Mouse (Mus musculus): Measurements from ENCODE around the gene Kctd21. TPM values are rescaled to one million over a fixed set of nuclear protein-coding genes. Genes with fewer than 3 reads are reported as not detected.

The Kctd21 gene
- polyA plus RNA-seq, 1 experiment from 2014 or later = 4.1 TPM

DNA sequence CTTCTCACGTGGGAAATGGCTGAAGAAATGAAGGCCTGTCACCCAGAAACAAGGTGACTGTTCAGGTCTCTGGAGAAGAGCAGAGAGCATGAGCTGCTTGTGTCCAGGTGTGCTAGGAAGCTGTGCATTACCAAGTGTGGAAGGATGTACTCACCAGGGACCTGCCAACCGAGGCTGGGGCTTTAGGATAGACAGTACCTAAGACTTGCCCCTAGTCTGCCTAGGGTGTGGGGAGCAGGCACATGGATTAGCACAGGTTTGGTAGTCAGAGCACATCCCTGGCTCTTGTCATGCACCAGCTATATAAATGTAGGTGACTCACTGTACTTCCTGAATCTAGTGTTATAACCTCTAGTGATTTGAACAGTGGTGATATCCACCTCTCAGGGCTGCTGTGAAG lies 28.5 kb upstream of the Kctd21 start:
- no peak overlapping the region for H3K27ac ChIP-seq (ENCODE audit: low read length)
- H3K36me3 ChIP-seq (ENCODE audit: control insufficient read depth, insufficient read depth) = peaks cover 35% of the 10 kb centered on the region
- no peaks in the 10 kb centered on the region for H3K9me3 ChIP-seq (replicated peaks; ENCODE audit: control insufficient read depth, low read length)
- no peak overlapping the region for H3K9ac ChIP-seq (ENCODE audit: low read length)
- ATAC-seq (replicated peaks; ENCODE audit: extremely low read depth, insufficient read depth, low FRiP score) = no peak
- H3K27me3 ChIP-seq (ENCODE audit: control insufficient read depth, insufficient read depth, low read length) = no peaks in the 10 kb centered on the region
- H3K4me3 ChIP-seq (ENCODE audit: low read length) = no peak overlapping the region
- whole genome bisulfite sequencing = 73% methylated on average over 2 of the region's 2 CpGs
- H3K4me1 ChIP-seq (ENCODE audit: control insufficient read depth, insufficient read depth, low read length) = no peaks in the 10 kb centered on the region
- H3K4me2 ChIP-seq (ENCODE audit: low read depth, low read length) = no peak overlapping the region

DNA sequence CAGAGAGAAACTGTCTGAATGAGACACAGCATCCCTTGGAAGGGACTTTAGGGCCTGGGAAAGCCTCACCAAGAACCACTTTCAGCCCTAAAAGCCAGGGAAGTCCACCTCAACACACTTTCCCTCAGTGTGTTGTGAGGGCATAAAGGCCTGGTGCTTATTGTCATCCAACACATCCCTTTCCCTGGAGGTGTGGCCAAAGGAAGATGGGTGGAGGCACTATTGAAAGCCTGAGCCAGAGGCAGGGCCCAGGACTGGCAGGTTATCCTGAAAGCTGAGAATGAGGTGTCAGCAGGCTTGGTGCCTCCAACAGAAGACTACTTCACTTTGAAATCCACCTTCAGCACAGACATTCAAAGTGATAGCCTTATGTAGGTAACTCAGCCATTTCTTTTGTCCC lies 27.7 kb upstream of the Kctd21 start:
- Histone ChIP-seq H3K27me3 (ENCODE audit: control insufficient read depth, insufficient read depth, low read length) (no peaks in the 10 kb centered on the region), H3K36me3 (ENCODE audit: control insufficient read depth, insufficient read depth) (peaks cover 43% of the 10 kb centered on the region), H3K9me3 (replicated peaks; ENCODE audit: control insufficient read depth, low read length) (no peaks in the 10 kb centered on the region), H3K4me3 (ENCODE audit: low read length) (no peak overlapping the region), H3K9ac (ENCODE audit: low read length) (no peak overlapping the region), H3K4me1 (ENCODE audit: control insufficient read depth, insufficient read depth, low read length) (no peaks in the 10 kb centered on the region), H3K4me2 (ENCODE audit: low read depth, low read length) (no peak overlapping the region), H3K27ac (ENCODE audit: low read length) (no peak overlapping the region)
- no peak for ATAC-seq (replicated peaks; ENCODE audit: extremely low read depth, insufficient read depth, low FRiP score)

DNA sequence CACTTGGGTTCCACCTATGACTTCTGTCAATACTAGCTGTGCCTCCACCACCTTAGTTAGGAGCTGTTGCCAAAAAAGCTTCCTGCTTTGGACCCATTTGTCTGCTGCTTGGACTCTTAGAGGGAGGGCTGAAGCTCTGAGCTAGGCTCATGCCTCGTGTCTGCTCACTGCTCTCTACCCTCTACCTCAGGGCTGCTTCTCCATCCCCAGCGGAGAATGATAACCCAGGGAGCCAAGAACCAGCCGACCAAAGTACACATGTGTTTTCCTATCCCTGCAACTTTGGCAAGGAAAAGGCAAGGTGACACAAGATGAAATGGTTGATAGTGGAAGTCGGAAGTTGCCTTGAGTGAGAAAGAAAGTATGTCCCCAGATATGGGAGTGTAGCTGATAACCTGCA lies 26.9 kb upstream of the Kctd21 start:
- H3K4me1 ChIP-seq (ENCODE audit: control insufficient read depth, insufficient read depth, low read length) = no peaks in the 10 kb centered on the region
- ATAC-seq (replicated peaks; ENCODE audit: extremely low read depth, insufficient read depth, low FRiP score) = no peak
- no peaks in the 10 kb centered on the region for H3K27me3 ChIP-seq (ENCODE audit: control insufficient read depth, insufficient read depth, low read length)
- no peak overlapping the region for H3K9ac ChIP-seq (ENCODE audit: low read length)
- H3K4me3 ChIP-seq (ENCODE audit: low read length) = no peak overlapping the region
- H3K36me3 ChIP-seq (ENCODE audit: control insufficient read depth, insufficient read depth) = peaks cover 47% of the 10 kb centered on the region
- no peak overlapping the region for H3K27ac ChIP-seq (ENCODE audit: low read length)
- whole genome bisulfite sequencing = 77% methylated on average over 4 of the region's 4 CpGs
- H3K4me2 ChIP-seq (ENCODE audit: low read depth, low read length) = no peak overlapping the region
- no peaks in the 10 kb centered on the region for H3K9me3 ChIP-seq (replicated peaks; ENCODE audit: control insufficient read depth, low read length)

DNA sequence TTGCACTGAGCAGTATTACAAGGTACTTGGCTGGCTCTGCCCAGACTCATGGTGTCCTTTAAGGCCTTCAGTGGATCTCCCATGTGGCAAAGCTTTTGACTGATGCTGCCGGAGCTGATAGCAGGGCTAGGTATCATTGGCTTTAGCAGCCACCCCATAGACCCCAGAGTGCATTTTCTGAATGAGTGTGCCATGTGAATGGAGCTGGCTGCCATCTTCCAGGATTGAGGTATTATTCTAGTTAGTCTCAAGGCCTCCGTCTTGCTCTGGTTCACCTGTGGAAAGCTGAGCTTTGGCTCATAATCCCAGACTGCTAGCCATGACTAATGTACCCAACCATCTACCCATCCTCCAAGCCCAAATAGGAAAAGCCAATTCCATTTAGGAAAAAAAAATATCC lies 25.3 kb upstream of the Kctd21 start:
- WGBS = 90% methylated on average over 2 of the region's 2 CpGs
- Histone ChIP-seq H3K4me3 (ENCODE audit: low read length) (no peak overlapping the region), H3K9ac (ENCODE audit: low read length) (no peak overlapping the region), H3K9me3 (replicated peaks; ENCODE audit: control insufficient read depth, low read length) (no peaks in the 10 kb centered on the region), H3K27ac (ENCODE audit: low read length) (no peak overlapping the region), H3K4me2 (ENCODE audit: low read depth, low read length) (no peak overlapping the region), H3K4me1 (ENCODE audit: control insufficient read depth, insufficient read depth, low read length) (no peaks in the 10 kb centered on the region), H3K27me3 (ENCODE audit: control insufficient read depth, insufficient read depth, low read length) (no peaks in the 10 kb centered on the region), H3K36me3 (ENCODE audit: control insufficient read depth, insufficient read depth) (peaks cover 54% of the 10 kb centered on the region)
- no peak for ATAC-seq (replicated peaks; ENCODE audit: extremely low read depth, insufficient read depth, low FRiP score)

DNA sequence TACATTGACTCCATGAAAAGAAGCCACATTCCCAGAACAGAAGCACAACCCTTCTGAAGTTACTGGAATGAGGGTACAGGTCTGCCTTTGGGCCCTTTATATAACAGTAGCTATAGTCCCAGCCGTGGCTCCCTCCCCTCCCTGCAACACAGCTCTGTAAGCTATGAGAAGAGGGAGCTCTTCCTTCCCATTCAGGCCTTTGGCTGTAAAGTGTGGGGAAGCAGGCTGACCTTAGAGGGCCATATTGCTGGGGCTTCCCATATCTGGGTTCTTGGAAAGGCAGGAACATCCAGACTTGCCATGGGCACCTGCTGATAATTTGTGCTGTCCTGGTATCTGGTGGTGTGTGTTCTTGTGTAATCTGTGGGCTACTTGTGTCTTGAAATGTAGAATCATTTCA lies 24.6 kb upstream of the Kctd21 start:
- Histone ChIP-seq H3K36me3 (ENCODE audit: control insufficient read depth, insufficient read depth) (peaks cover 52% of the 10 kb centered on the region), H3K4me1 (ENCODE audit: control insufficient read depth, insufficient read depth, low read length) (no peaks in the 10 kb centered on the region), H3K9ac (ENCODE audit: low read length) (no peak overlapping the region), H3K4me3 (ENCODE audit: low read length) (no peak overlapping the region), H3K27ac (ENCODE audit: low read length) (no peak overlapping the region), H3K27me3 (ENCODE audit: control insufficient read depth, insufficient read depth, low read length) (no peaks in the 10 kb centered on the region), H3K4me2 (ENCODE audit: low read depth, low read length) (no peak overlapping the region), H3K9me3 (replicated peaks; ENCODE audit: control insufficient read depth, low read length) (no peaks in the 10 kb centered on the region)
- no peak for ATAC-seq (replicated peaks; ENCODE audit: extremely low read depth, insufficient read depth, low FRiP score)
- 85% methylated on average over 1 of the region's 1 CpGs for WGBS

DNA sequence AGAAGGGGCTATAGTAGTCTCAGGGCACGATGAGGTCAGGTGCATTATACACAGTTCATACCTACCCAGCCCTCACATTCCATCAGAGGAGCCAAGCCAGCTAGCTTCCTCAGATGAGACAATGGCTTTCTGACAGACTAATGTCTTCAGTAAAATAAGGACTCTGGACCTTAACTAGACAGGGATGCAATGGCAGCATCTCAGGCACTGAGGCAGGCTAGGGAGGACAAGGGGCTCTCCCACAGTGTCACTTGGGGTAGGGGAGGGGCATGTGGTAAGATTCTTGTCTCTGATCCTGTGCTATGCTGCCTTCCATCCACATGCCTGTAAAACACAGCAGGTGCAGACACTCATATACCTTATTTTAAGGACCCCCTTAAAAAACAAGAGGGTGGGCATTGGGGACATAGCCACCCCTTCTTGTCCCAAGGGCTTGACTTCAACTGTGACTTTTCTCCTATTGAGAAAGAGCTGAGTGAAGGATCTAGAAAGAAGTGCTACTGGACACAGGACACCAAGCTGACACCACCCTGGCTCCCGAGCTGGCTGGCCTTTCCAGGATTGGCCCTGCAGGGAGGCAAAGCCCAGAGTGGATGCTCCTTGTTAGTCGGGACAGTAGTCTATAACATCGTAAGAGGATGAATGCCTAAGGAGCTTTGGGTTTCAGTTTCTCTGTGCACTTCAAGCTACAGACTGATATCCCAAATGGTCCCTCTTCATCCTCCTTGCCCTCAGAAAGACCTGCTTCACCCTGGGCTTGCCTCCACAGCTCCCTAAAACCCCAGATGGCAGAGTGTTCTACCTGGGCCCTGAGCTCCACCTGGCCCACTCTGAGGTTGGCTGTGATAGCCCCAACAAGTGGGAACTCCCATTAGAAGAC lies 22.4 kb upstream of the Kctd21 start:
- Histone ChIP-seq H3K27ac (ENCODE audit: low read length) (no peak overlapping the region), H3K27me3 (ENCODE audit: control insufficient read depth, insufficient read depth, low read length) (no peaks in the 10 kb centered on the region), H3K4me3 (ENCODE audit: low read length) (no peak overlapping the region), H3K9ac (ENCODE audit: low read length) (no peak overlapping the region), H3K4me2 (ENCODE audit: low read depth, low read length) (no peak overlapping the region), H3K9me3 (replicated peaks; ENCODE audit: control insufficient read depth, low read length) (no peaks in the 10 kb centered on the region), H3K36me3 (ENCODE audit: control insufficient read depth, insufficient read depth) (peaks cover 41% of the 10 kb centered on the region), H3K4me1 (ENCODE audit: control insufficient read depth, insufficient read depth, low read length) (no peaks in the 10 kb centered on the region)
- ATAC-seq (replicated peaks; ENCODE audit: extremely low read depth, insufficient read depth, low FRiP score) = no peak
- 84% methylated on average over 4 of the region's 4 CpGs for WGBS

DNA sequence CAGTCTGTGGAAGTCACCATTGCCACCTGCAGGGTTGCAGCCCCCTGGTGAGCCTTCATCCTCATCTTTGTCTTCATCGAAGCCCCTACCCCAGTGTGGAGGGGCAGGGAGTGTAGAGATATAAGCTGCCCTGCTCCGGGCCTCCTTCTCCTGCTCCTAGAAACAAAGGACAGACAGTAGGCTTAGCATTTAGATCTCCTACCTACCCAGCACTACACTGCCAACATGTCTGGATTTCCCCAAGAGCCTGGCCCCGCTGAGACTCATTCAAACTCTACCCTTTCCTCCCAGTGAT lies 21.8 kb upstream of the Kctd21 start:
- H3K4me1 ChIP-seq (ENCODE audit: control insufficient read depth, insufficient read depth, low read length) = no peaks in the 10 kb centered on the region
- ATAC-seq (replicated peaks; ENCODE audit: extremely low read depth, insufficient read depth, low FRiP score) = no peak
- WGBS = 87% methylated on average over 3 of the region's 3 CpGs
- no peak overlapping the region for H3K4me3 ChIP-seq (ENCODE audit: low read length)
- no peaks in the 10 kb centered on the region for H3K9me3 ChIP-seq (replicated peaks; ENCODE audit: control insufficient read depth, low read length)
- H3K9ac ChIP-seq (ENCODE audit: low read length) = no peak overlapping the region
- H3K36me3 ChIP-seq (ENCODE audit: control insufficient read depth, insufficient read depth) = peaks cover 36% of the 10 kb centered on the region
- H3K4me2 ChIP-seq (ENCODE audit: low read depth, low read length) = no peak overlapping the region
- H3K27ac ChIP-seq (ENCODE audit: low read length) = no peak overlapping the region
- no peaks in the 10 kb centered on the region for H3K27me3 ChIP-seq (ENCODE audit: control insufficient read depth, insufficient read depth, low read length)

DNA sequence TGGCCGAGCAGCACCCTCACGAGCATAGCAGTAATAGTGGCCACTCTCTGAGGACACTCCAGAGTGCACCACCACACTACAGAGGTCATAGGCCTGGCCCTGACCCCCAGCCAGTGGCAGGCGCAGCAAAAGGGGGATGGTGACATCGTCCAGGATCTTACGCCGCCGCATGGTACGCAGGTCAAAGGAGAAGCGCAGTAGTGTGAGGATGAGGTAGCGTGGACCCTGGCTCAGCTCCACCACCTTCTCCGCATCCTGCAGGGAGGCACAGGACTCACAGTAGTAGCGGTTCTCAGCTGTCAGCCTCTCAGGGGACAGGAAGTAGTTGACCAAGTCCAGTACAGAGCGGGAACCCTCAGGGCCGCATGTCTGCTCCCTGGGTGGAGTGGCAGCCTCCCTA lies 20.5 kb upstream of the Kctd21 start:
- peaks cover 32% of the 10 kb centered on the region for H3K36me3 ChIP-seq (ENCODE audit: control insufficient read depth, insufficient read depth)
- WGBS = 89% methylated on average over 14 of the region's 14 CpGs

DNA sequence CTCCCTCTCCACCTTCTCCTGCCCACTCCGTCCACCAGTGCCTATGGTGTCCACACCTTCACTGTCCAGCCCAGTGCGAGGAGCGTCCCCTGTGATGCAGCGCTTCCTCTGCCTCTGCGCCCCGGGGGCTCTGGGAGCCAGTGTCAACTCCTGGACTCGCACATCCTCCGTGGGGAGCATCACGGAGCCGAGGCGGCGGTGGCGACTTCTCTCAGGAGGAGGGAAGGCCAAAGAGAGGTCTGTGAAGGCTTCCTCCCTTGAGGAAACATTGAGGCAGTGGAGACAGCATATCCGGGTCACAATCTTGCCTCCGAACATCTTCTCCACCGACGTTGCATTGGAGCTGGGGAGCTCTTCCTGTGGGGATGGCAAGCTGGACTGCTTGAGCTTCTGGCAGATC lies 19.9 kb upstream of the Kctd21 start:
- Histone ChIP-seq H3K36me3 (ENCODE audit: control insufficient read depth, insufficient read depth) (peaks cover 27% of the 10 kb centered on the region), H3K27me3 (ENCODE audit: control insufficient read depth, insufficient read depth, low read length) (no peaks in the 10 kb centered on the region), H3K4me1 (ENCODE audit: control insufficient read depth, insufficient read depth, low read length) (no peaks in the 10 kb centered on the region), H3K27ac (ENCODE audit: low read length) (no peak overlapping the region), H3K9ac (ENCODE audit: low read length) (no peak overlapping the region), H3K9me3 (replicated peaks; ENCODE audit: control insufficient read depth, low read length) (no peaks in the 10 kb centered on the region), H3K4me2 (ENCODE audit: low read depth, low read length) (no peak overlapping the region), H3K4me3 (ENCODE audit: low read length) (no peak overlapping the region)
- WGBS = 84% methylated on average over 17 of the region's 17 CpGs
- no peak for ATAC-seq (replicated peaks; ENCODE audit: extremely low read depth, insufficient read depth, low FRiP score)

More for the DNA sequence above, 20.5 kb upstream of the Kctd21 start:
- Histone ChIP-seq H3K27ac (ENCODE audit: low read length) (no peak overlapping the region), H3K4me1 (ENCODE audit: control insufficient read depth, insufficient read depth, low read length) (no peaks in the 10 kb centered on the region), H3K27me3 (ENCODE audit: control insufficient read depth, insufficient read depth, low read length) (no peaks in the 10 kb centered on the region), H3K9ac (ENCODE audit: low read length) (no peak overlapping the region), H3K9me3 (replicated peaks; ENCODE audit: control insufficient read depth, low read length) (no peaks in the 10 kb centered on the region), H3K4me3 (ENCODE audit: low read length) (no peak overlapping the region), H3K4me2 (ENCODE audit: low read depth, low read length) (no peak overlapping the region)
- no peak for ATAC-seq (replicated peaks; ENCODE audit: extremely low read depth, insufficient read depth, low FRiP score)
